ENCODE assay signal across 9 mouse cellular contexts in genomic region chr5:123128426-123129169, GRCm38 (mm10). TPM values are rescaled to one million over a fixed set of nuclear protein-coding genes. Genes with fewer than 3 reads are reported as not detected.
DNase-seq lines count a peak whose midpoint lies in the region; ATAC-seq and TF ChIP-seq lines count a peak whose summit lies in the region.
"Had no signal": no experiment of that assay in that cellular context is flagged by ENCODE, and none has a peak within 500 bp of the region (broad histone marks: within the 10 kb centered on the region; RNA-seq: fewer than 3 reads in every experiment).

No protein-coding gene starts in this region.

- TF ChIP-seq RAD21 in CH12.LX (IDR thresholded peaks at IDR 0.05; ENCODE audit: low read depth, low read length): no peak

- DNase-seq in CH12.LX (ENCODE audit: extremely low read depth): peak; percentile 98
- peak; percentile 48 for DNase-seq in brain, adult 2 months (ENCODE audit: low read depth, low spot score)
- DNase-seq in spleen, adult 18-20 months: peak; percentile 80 to 85
- DNase-seq in forebrain, embryonic 10.5 days (ENCODE audit: extremely low spot score, low spot score): no peak

- peaks cover 7 to 73% of the 10 kb centered on the region in 2 experiments for H3K4me1 ChIP-seq in CH12.LX (ENCODE audit: control insufficient read depth in 1 of 2, insufficient read depth in 2 of 2)
- peaks cover 49% of the 10 kb centered on the region for H3K4me1 ChIP-seq in liver, embryonic 16.5 days (ENCODE audit: control insufficient read depth, low read depth, low read length)
- H3K4me1 ChIP-seq in forebrain, embryonic 16.5 days (replicated peaks; ENCODE audit: control insufficient read depth, insufficient read depth, low read length): peaks cover 21% of the 10 kb centered on the region
- H3K4me1 ChIP-seq in forebrain, embryonic 12.5 days: peaks cover 26% of the 10 kb centered on the region
- H3K4me1 ChIP-seq in forebrain, embryonic 10.5 days: peaks cover 33% of the 10 kb centered on the region

- peak; percentile 65 for TF ChIP-seq POLR2A in CH12.LX (IDR thresholded peaks at IDR 0.05; ENCODE audit: low read depth, low read length)

- peak overlapping the region; percentile 98 for H3K27ac ChIP-seq in CH12.LX (ENCODE audit: insufficient read depth, low read depth)
- peak overlapping the region; percentile 66 for H3K27ac ChIP-seq in liver, embryonic 16.5 days (ENCODE audit: low read length)
- no peak overlapping the region for H3K27ac ChIP-seq in forebrain, embryonic 16.5 days (ENCODE audit: low read length)
- H3K27ac ChIP-seq in forebrain, embryonic 12.5 days: no peak overlapping the region
- H3K27ac ChIP-seq in forebrain, embryonic 10.5 days: no peak overlapping the region
- H3K27ac ChIP-seq: hindbrain, postnatal 0 days; midbrain, embryonic 10.5 days had no signal

- no peaks in the 10 kb centered on the region for H3K9me3 ChIP-seq in CH12.LX (replicated peaks; ENCODE audit: low read length)
- no peaks in the 10 kb centered on the region for H3K9me3 ChIP-seq in liver, embryonic 16.5 days (replicated peaks; ENCODE audit: control insufficient read depth, low read length)
- no peaks in the 10 kb centered on the region for H3K9me3 ChIP-seq in forebrain, embryonic 16.5 days (ENCODE audit: control insufficient read depth, low read length)
- no peaks in the 10 kb centered on the region for H3K9me3 ChIP-seq in forebrain, embryonic 12.5 days
- no peaks in the 10 kb centered on the region for H3K9me3 ChIP-seq in forebrain, embryonic 10.5 days
- H3K9me3 ChIP-seq: midbrain, embryonic 10.5 days had no signal

- in situ Hi-C loops in CH12.LX (cut with MboI; ENCODE audit: low pct_ligation_motif_present, low pct_unique_long_range_greater_than_20kb, low sequenced_read_pairs): no loop called here

- peak overlapping the region; percentile 24 to 72 (median 55) for H3K4me3 ChIP-seq in CH12.LX (replicated peaks in 1 of 3; ENCODE audit: low read depth in 2 of 3, low read length in 2 of 3, poor library complexity in 1 of 3)
- no peak overlapping the region for H3K4me3 ChIP-seq in liver, embryonic 16.5 days (ENCODE audit: low read depth, low read length)
- no peak overlapping the region for H3K4me3 ChIP-seq in forebrain, embryonic 16.5 days (replicated peaks; ENCODE audit: low read length)
- no peak overlapping the region for H3K4me3 ChIP-seq in forebrain, embryonic 12.5 days (replicated peaks)
- H3K4me3 ChIP-seq in forebrain, embryonic 10.5 days: no peak overlapping the region
- H3K4me3 ChIP-seq: midbrain, embryonic 10.5 days had no signal

- dilution Hi-C loops in CH12.LX (cut with MboI; ENCODE audit: extremely low pct_ligation_motif_present, extremely low pct_unique_long_range_greater_than_20kb, low sequenced_read_pairs): no loop called here

- peak overlapping the region; percentile 87 for H3K4me2 ChIP-seq in CH12.LX (ENCODE audit: insufficient read depth, low read depth, poor library complexity, severe bottlenecking)
- H3K4me2 ChIP-seq in liver, embryonic 16.5 days (ENCODE audit: low read depth, low read length): 0 out of 2 replicates have a peak overlapping the region, but pooled peaks have one; percentile 9
- H3K4me2 ChIP-seq in forebrain, embryonic 16.5 days (ENCODE audit: low read length): no peak overlapping the region
- H3K4me2 ChIP-seq in forebrain, embryonic 12.5 days: no peak overlapping the region

- TF ChIP-seq EP300 in CH12.LX (IDR thresholded peaks at IDR 0.05; ENCODE audit: low read length): peak; percentile 70; the same call in 1 of the 2 replicates

- peaks cover 11 to 29% of the 10 kb centered on the region in 2 experiments for H3K36me3 ChIP-seq in CH12.LX (replicated peaks in 1 of 2; ENCODE audit: control insufficient read depth in 1 of 2, insufficient read depth in 1 of 2, low read length in 1 of 2)
- H3K36me3 ChIP-seq in liver, embryonic 16.5 days (ENCODE audit: control insufficient read depth, insufficient read depth): peaks cover 1% of the 10 kb centered on the region
- no peaks in the 10 kb centered on the region for H3K36me3 ChIP-seq in forebrain, embryonic 16.5 days (ENCODE audit: control insufficient read depth, insufficient read depth)
- H3K36me3 ChIP-seq in forebrain, embryonic 12.5 days (replicated peaks): peaks cover 45% of the 10 kb centered on the region
- peaks cover 45% of the 10 kb centered on the region for H3K36me3 ChIP-seq in forebrain, embryonic 10.5 days (replicated peaks)

- no peak for ATAC-seq in liver, embryonic 16.5 days (ENCODE audit: low read depth)
- ATAC-seq in forebrain, embryonic 16.5 days: no peak
- ATAC-seq in forebrain, embryonic 12.5 days (ENCODE audit: low FRiP score): no peak
- ATAC-seq: hindbrain, postnatal 0 days had no signal

- 19% methylated on average over 10 of the region's 10 CpGs for WGBS in liver, embryonic 16.5 days (ENCODE audit: insufficient replicate concordance)
- WGBS in forebrain, embryonic 16.5 days: 65% methylated on average over 9 of the region's 10 CpGs
- 67% methylated on average over 10 of the region's 10 CpGs for WGBS in forebrain, embryonic 12.5 days
- WGBS in forebrain, embryonic 10.5 days: 60% methylated on average over 10 of the region's 10 CpGs

- TF ChIP-seq CTCF in CH12.LX (conservative IDR thresholded peaks at IDR 0.05 in 1 of 2, IDR thresholded peaks at IDR 0.05 in 1 of 2; ENCODE audit: low read depth in 2 of 2, low read length in 2 of 2): no peak

- peak overlapping the region; percentile 42 for H3K9ac ChIP-seq in CH12.LX (ENCODE audit: insufficient read depth, low read depth)
- 0 out of 2 replicates have a peak overlapping the region, but pooled peaks have one; percentile 7 for H3K9ac ChIP-seq in liver, embryonic 16.5 days (ENCODE audit: low read depth, low read length)
- no peak overlapping the region for H3K9ac ChIP-seq in forebrain, embryonic 16.5 days (replicated peaks; ENCODE audit: low read depth, low read length)
- H3K9ac ChIP-seq in forebrain, embryonic 12.5 days: no peak overlapping the region

- peaks cover 60% of the 10 kb centered on the region for H3K79me2 ChIP-seq in CH12.LX (replicated peaks; ENCODE audit: control insufficient read depth, extremely low read depth, insufficient read depth, poor library complexity, severe bottlenecking)

- H3K27me3 ChIP-seq in CH12.LX (replicated peaks): no peaks in the 10 kb centered on the region
- H3K27me3 ChIP-seq in liver, embryonic 16.5 days (ENCODE audit: control insufficient read depth, insufficient read depth, low read depth, low read length): peaks cover 5% of the 10 kb centered on the region; the same call in 1 of the 2 replicates
- H3K27me3 ChIP-seq in forebrain, embryonic 16.5 days (replicated peaks; ENCODE audit: control insufficient read depth, insufficient read depth, low read length): no peaks in the 10 kb centered on the region
- H3K27me3 ChIP-seq in forebrain, embryonic 12.5 days: peaks cover 7% of the 10 kb centered on the region; the same call in 1 of the 2 replicates
- H3K27me3 ChIP-seq in forebrain, embryonic 10.5 days (ENCODE audit: poor library complexity, severe bottlenecking): peaks cover 20% of the 10 kb centered on the region

TF ChIP-seq in CH12.LX, 34 proteins besides CTCF, POLR2A, EP300 and RAD21 (continues in another document):
- TF ChIP-seq TCF12 (IDR thresholded peaks at IDR 0.05; ENCODE audit: low read depth, low read length): peak; percentile 79; the same call in 1 of the 2 replicates
- TF ChIP-seq HCFC1 (IDR thresholded peaks at IDR 0.05; ENCODE audit: low read depth, low read length): peak; percentile 52; the same call in 1 of the 2 replicates
- no peak for TF ChIP-seq USF1 (IDR thresholded peaks at IDR 0.05; ENCODE audit: low read depth, low read length)
- TF ChIP-seq ELF1 (IDR thresholded peaks at IDR 0.05; ENCODE audit: low read depth, low read length): peak; percentile 84
- peak; percentile 50 for TF ChIP-seq ZMIZ1 (IDR thresholded peaks at IDR 0.05; ENCODE audit: low read depth, low read length)
- no peak for TF ChIP-seq CHD1 (IDR thresholded peaks at IDR 0.05; ENCODE audit: low read depth, low read length)

RNA-seq across cellular contexts. Expression of gene Rhof, which starts 3.9 kb away (rescaled TPM):
- total RNA-seq in CH12.LX (2012; rRNA removed) (46.5 and 56.9 TPM in 2 replicates), CH12.LX (2014; rRNA removed) (32.6 and 33.6 TPM in 2 replicates)
- polyA plus RNA-seq in CH12.LX (2012; ENCODE audit: insufficient read length, low read depth): 38.2 and 45.4 TPM in 2 replicates
- 1.7 and 2.3 TPM in 2 replicates for polyA plus RNA-seq in liver, embryonic 16.5 days (2015; fragmentation: Nextera tagmentation; extraction: Ambion mirVana)
- polyA plus RNA-seq in forebrain, embryonic 16.5 days (2015; fragmentation: Nextera tagmentation; extraction: Ambion mirVana): 15.8 and 18.7 TPM in 2 replicates
- 1.9 and 2.8 TPM in 2 replicates for polyA plus RNA-seq in forebrain, embryonic 12.5 days (2016; fragmentation: Nextera tagmentation; extraction: Ambion mirVana)
- polyA plus RNA-seq in forebrain, embryonic 10.5 days (2016; fragmentation: Nextera tagmentation; extraction: Ambion mirVana): 1.2 and 1.5 TPM in 2 replicates

RNA-seq across cellular contexts. Expression of gene Setd1b, which starts 13.4 kb away (rescaled TPM):
- 2.3 and 2.6 TPM in 2 replicates for total RNA-seq in CH12.LX (2012; rRNA removed)
- total RNA-seq in CH12.LX (2014; rRNA removed): 0.50 and 0.70 TPM in 2 replicates
- 8.0 and 9.1 TPM in 2 replicates for polyA plus RNA-seq in CH12.LX (2012; ENCODE audit: insufficient read length, low read depth)
- polyA plus RNA-seq in liver, embryonic 16.5 days (2015; fragmentation: Nextera tagmentation; extraction: Ambion mirVana): 3.5 and 4.1 TPM in 2 replicates
- polyA plus RNA-seq in forebrain, embryonic 16.5 days (2015; fragmentation: Nextera tagmentation; extraction: Ambion mirVana): 12.5 TPM in 2 replicates
- 13.1 and 13.6 TPM in 2 replicates for polyA plus RNA-seq in forebrain, embryonic 12.5 days (2016; fragmentation: Nextera tagmentation; extraction: Ambion mirVana)
- 7.6 and 8.1 TPM in 2 replicates for polyA plus RNA-seq in forebrain, embryonic 10.5 days (2016; fragmentation: Nextera tagmentation; extraction: Ambion mirVana)

RNA-seq across cellular contexts. Expression of gene Psmd9, which starts 40.6 kb away (rescaled TPM):
- 35.5 and 37.9 TPM in 2 replicates for total RNA-seq in CH12.LX (2012; rRNA removed)
- total RNA-seq in CH12.LX (2014; rRNA removed): 28.6 and 30.8 TPM in 2 replicates
- 38.0 and 46.2 TPM in 2 replicates for polyA plus RNA-seq in CH12.LX (2012; ENCODE audit: insufficient read length, low read depth)
- 63.8 and 73.2 TPM in 2 replicates for polyA plus RNA-seq in liver, embryonic 16.5 days (2015; fragmentation: Nextera tagmentation; extraction: Ambion mirVana)
- polyA plus RNA-seq in forebrain, embryonic 16.5 days (2015; fragmentation: Nextera tagmentation; extraction: Ambion mirVana): 83.1 and 86.0 TPM in 2 replicates
- 66.5 and 71.6 TPM in 2 replicates for polyA plus RNA-seq in forebrain, embryonic 12.5 days (2016; fragmentation: Nextera tagmentation; extraction: Ambion mirVana)
- polyA plus RNA-seq in forebrain, embryonic 10.5 days (2016; fragmentation: Nextera tagmentation; extraction: Ambion mirVana): 80.5 and 84.6 TPM in 2 replicates

RNA-seq across cellular contexts. Expression of gene Hpd, which starts 53.9 kb away (rescaled TPM):
- total RNA-seq in CH12.LX (2012; rRNA removed) (not detected in 2 replicates), CH12.LX (2014; rRNA removed) (0.20 TPM in 1 of 2 replicates, not detected in the other)
- not detected in 2 replicates for polyA plus RNA-seq in CH12.LX (2012; ENCODE audit: insufficient read length, low read depth)
- polyA plus RNA-seq in liver, embryonic 16.5 days (2015; fragmentation: Nextera tagmentation; extraction: Ambion mirVana): 110 and 129 TPM in 2 replicates
- not detected in 2 replicates for polyA plus RNA-seq in forebrain, embryonic 16.5 days (2015; fragmentation: Nextera tagmentation; extraction: Ambion mirVana)
- not detected in 2 replicates for polyA plus RNA-seq in forebrain, embryonic 12.5 days (2016; fragmentation: Nextera tagmentation; extraction: Ambion mirVana)
- 0.31 TPM in 1 of 2 replicates, not detected in the other for polyA plus RNA-seq in forebrain, embryonic 10.5 days (2016; fragmentation: Nextera tagmentation; extraction: Ambion mirVana)
- total RNA-seq: hindbrain, postnatal 0 days had no signal
- polyA plus RNA-seq: hindbrain, postnatal 0 days; midbrain, embryonic 10.5 days had no signal

Comparison
In these comparisons a context has a peak if more than half of its experiments do, and no peak if none do; other contexts are left out.
1. H3K27ac ChIP-seq: peak in CH12.LX (single experiment) and liver, embryonic 16.5 days (single experiment); none in forebrain, embryonic 16.5 days (single experiment), forebrain, embryonic 12.5 days (single experiment) and forebrain, embryonic 10.5 days (single experiment).
2. H3K4me2 ChIP-seq: peak in CH12.LX (single experiment) and liver, embryonic 16.5 days (single experiment); none in forebrain, embryonic 16.5 days (single experiment) and forebrain, embryonic 12.5 days (single experiment).
3. H3K4me3 ChIP-seq: peak in CH12.LX (3 of 3); none in liver, embryonic 16.5 days (single experiment), forebrain, embryonic 16.5 days (single experiment), forebrain, embryonic 12.5 days (single experiment) and forebrain, embryonic 10.5 days (single experiment).
4. H3K9ac ChIP-seq: peak in CH12.LX (single experiment) and liver, embryonic 16.5 days (single experiment); none in forebrain, embryonic 16.5 days (single experiment) and forebrain, embryonic 12.5 days (single experiment).